Mouse (Mus musculus) megakaryocyte, embryonic 14.5 days (primary cell): ENCODE results near the gene Mycl.

ENCODE experiments used
- FLI1 ChIP-seq: IDR thresholded peaks from 2 replicates; pipeline ENCODE4 v1.6.1; 2012; ENCODE audit warnings: low read length, inconsistent platforms, mixed read lengths
- GATA1 ChIP-seq: IDR thresholded peaks from 3 replicates; pipeline ENCODE4 v1.6.1; 2012; ENCODE audit warnings: mixed read lengths, low read length, inconsistent platforms, borderline replicate concordance

GRCm38 (mm10) chr4:122971646-122972045 is 23.8 kb upstream of the Mycl start:
- no peak for TF ChIP-seq GATA1
- no peak for TF ChIP-seq FLI1
